Mouse (Mus musculus): ENCODE data around the gene Map2. TPM values are rescaled to one million over a fixed set of nuclear protein-coding genes. Genes with fewer than 3 reads are reported as not detected.

Gene Map2
- polyA plus RNA-seq, 1 experiment from 2014 or later, result 2.2 TPM

DNA sequence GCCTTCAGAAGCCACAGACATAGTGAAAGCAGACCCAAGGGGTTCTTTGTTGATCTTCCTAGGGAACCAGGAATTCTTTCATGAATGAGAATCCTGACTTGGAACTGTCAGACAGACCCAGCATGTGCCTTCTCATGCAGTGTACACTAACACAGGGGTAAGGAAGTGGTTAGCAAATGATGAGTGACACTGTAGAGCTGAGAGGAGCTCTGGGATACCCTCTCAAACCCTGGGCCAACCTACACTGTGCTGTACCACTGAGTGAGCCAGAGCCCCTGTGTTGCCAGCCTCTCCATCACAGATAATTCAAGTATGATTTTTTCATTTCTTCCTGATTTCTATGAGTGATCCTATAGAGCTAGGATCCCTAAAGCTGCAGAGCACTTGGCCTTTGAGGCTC is 255.9 kb downstream of the Map2 start:
- Histone ChIP-seq H3K4me1 (ENCODE audit: control insufficient read depth, low read depth, low read length) (no peaks in the 10 kb centered on the region), H3K4me2 (ENCODE audit: low read depth, low read length) (no peak overlapping the region), H3K27ac (ENCODE audit: low read length) (no peak overlapping the region), H3K36me3 (ENCODE audit: control insufficient read depth, insufficient read depth) (no peaks in the 10 kb centered on the region), H3K27me3 (ENCODE audit: control insufficient read depth, insufficient read depth, low read depth, low read length) (no peaks in the 10 kb centered on the region), H3K9me3 (replicated peaks; ENCODE audit: control insufficient read depth, low read length) (no peaks in the 10 kb centered on the region), H3K4me3 (ENCODE audit: low read depth, low read length) (no peak overlapping the region), H3K9ac (ENCODE audit: low read depth, low read length) (no peak overlapping the region)
- no peak for ATAC-seq (ENCODE audit: low read depth)

DNA sequence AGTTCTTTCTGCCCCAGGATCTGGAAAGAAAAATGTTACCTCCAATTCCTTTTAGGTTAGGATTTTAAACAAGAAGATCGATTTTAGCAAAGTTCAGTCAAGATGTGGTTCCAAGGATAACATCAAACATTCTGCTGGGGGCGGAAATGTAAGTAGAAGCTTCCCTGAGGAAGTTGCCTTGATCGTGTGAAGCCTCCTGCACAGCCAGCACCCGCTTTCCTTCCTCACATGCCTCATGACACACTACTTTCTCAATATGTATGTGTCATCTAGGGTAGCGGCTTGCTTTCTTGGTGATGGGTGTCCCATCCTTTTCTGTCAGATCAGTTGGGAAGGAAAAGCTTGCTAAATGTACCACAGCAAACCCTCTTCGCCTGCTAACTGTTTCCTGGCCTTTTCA is 256.4 kb downstream of the Map2 start:
- no peak overlapping the region for H3K9ac ChIP-seq (ENCODE audit: low read depth, low read length)
- H3K27me3 ChIP-seq (ENCODE audit: control insufficient read depth, insufficient read depth, low read depth, low read length), result no peaks in the 10 kb centered on the region
- WGBS (ENCODE audit: insufficient replicate concordance), result 51% methylated on average over 6 of the region's 6 CpGs
- no peak overlapping the region for H3K4me2 ChIP-seq (ENCODE audit: low read depth, low read length)
- H3K27ac ChIP-seq (ENCODE audit: low read length), result no peak overlapping the region
- no peaks in the 10 kb centered on the region for H3K4me1 ChIP-seq (ENCODE audit: control insufficient read depth, low read depth, low read length)
- H3K36me3 ChIP-seq (ENCODE audit: control insufficient read depth, insufficient read depth), result no peaks in the 10 kb centered on the region
- ATAC-seq (ENCODE audit: low read depth), result no peak
- H3K4me3 ChIP-seq (ENCODE audit: low read depth, low read length), result no peak overlapping the region
- no peaks in the 10 kb centered on the region for H3K9me3 ChIP-seq (replicated peaks; ENCODE audit: control insufficient read depth, low read length)

DNA sequence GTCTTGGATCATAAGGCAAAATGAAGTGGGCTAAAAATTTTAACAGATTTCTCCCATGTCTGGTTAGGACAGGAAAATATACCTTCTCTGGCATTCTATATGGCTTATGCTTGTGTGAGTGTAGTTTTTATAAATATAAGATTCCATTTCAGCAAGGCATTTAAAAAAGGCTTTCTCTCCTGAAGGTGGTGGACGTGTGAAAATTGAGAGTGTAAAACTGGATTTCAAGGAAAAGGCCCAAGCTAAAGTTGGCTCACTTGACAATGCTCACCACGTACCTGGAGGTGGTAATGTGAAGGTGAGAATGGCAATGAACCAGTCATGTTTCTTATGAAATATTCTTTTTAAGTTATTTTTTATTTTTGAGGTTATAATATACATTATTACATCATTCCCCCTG is 263.0 kb downstream of the Map2 start:
- Histone ChIP-seq H3K4me3 (ENCODE audit: low read depth, low read length) (no peak overlapping the region), H3K4me2 (ENCODE audit: low read depth, low read length) (no peak overlapping the region), H3K27me3 (ENCODE audit: control insufficient read depth, insufficient read depth, low read depth, low read length) (no peaks in the 10 kb centered on the region), H3K27ac (ENCODE audit: low read length) (no peak overlapping the region), H3K9me3 (replicated peaks; ENCODE audit: control insufficient read depth, low read length) (no peaks in the 10 kb centered on the region), H3K4me1 (ENCODE audit: control insufficient read depth, low read depth, low read length) (no peaks in the 10 kb centered on the region), H3K36me3 (ENCODE audit: control insufficient read depth, insufficient read depth) (no peaks in the 10 kb centered on the region), H3K9ac (ENCODE audit: low read depth, low read length) (no peak overlapping the region)
- WGBS (ENCODE audit: insufficient replicate concordance), result 41% methylated on average over 2 of the region's 2 CpGs
- ATAC-seq (ENCODE audit: low read depth), result no peak

DNA sequence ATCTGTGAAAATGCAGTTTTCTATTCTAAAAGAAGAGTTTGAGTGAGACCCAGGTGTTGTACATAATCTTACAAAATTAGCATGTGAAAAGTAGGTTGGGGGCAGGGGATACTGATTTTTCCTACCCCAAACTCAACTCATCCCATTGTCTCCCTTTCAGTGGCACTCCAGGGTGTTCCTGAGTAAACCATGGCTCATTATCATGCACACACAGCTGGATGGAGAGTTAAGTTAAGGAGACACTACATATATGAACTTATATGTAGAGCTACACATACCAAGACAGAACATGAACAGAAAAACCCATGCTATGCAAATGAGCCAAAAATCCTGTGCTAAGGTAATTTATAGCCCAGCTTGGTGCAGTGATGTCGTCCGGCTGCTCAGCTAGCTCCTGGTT is 267.8 kb downstream of the Map2 start:
- H3K4me3 ChIP-seq (ENCODE audit: low read depth, low read length), result no peak overlapping the region
- H3K27ac ChIP-seq (ENCODE audit: low read length), result no peak overlapping the region
- no peaks in the 10 kb centered on the region for H3K9me3 ChIP-seq (replicated peaks; ENCODE audit: control insufficient read depth, low read length)
- no peak overlapping the region for H3K4me2 ChIP-seq (ENCODE audit: low read depth, low read length)
- ATAC-seq (ENCODE audit: low read depth), result no peak
- H3K4me1 ChIP-seq (ENCODE audit: control insufficient read depth, low read depth, low read length), result no peaks in the 10 kb centered on the region
- 70% methylated on average over 2 of the region's 2 CpGs for WGBS (ENCODE audit: insufficient replicate concordance)
- no peaks in the 10 kb centered on the region for H3K27me3 ChIP-seq (ENCODE audit: control insufficient read depth, insufficient read depth, low read depth, low read length)
- no peak overlapping the region for H3K9ac ChIP-seq (ENCODE audit: low read depth, low read length)
- no peaks in the 10 kb centered on the region for H3K36me3 ChIP-seq (ENCODE audit: control insufficient read depth, insufficient read depth)

DNA sequence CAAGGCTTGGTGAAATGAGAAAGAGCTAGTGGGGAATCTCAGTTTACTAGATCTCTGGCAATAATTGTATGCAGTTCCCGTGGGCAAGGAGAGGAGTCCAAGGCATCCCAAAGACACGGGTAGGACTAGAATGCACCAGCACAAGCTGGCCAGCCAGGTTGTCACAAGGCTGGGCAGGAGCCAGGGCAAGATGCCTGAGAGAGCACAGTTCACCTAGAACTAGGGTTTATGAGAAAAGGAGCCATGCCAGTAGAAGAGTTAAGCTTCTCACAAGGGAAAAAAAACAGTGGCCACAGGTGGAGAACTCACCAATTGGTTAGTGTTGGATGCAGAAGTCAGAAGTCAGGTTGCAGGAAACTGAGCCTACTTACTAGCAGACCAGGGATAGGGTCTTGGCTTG is 274.4 kb downstream of the Map2 start:
- Histone ChIP-seq H3K4me1 (ENCODE audit: control insufficient read depth, low read depth, low read length) (no peaks in the 10 kb centered on the region), H3K27me3 (ENCODE audit: control insufficient read depth, insufficient read depth, low read depth, low read length) (no peaks in the 10 kb centered on the region), H3K36me3 (ENCODE audit: control insufficient read depth, insufficient read depth) (no peaks in the 10 kb centered on the region), H3K4me3 (ENCODE audit: low read depth, low read length) (no peak overlapping the region), H3K9ac (ENCODE audit: low read depth, low read length) (no peak overlapping the region), H3K27ac (ENCODE audit: low read length) (no peak overlapping the region), H3K9me3 (replicated peaks; ENCODE audit: control insufficient read depth, low read length) (no peaks in the 10 kb centered on the region), H3K4me2 (ENCODE audit: low read depth, low read length) (no peak overlapping the region)
- ATAC-seq (ENCODE audit: low read depth), result no peak
- WGBS (ENCODE audit: insufficient replicate concordance), result 53% methylated on average over 2 of the region's 2 CpGs

DNA sequence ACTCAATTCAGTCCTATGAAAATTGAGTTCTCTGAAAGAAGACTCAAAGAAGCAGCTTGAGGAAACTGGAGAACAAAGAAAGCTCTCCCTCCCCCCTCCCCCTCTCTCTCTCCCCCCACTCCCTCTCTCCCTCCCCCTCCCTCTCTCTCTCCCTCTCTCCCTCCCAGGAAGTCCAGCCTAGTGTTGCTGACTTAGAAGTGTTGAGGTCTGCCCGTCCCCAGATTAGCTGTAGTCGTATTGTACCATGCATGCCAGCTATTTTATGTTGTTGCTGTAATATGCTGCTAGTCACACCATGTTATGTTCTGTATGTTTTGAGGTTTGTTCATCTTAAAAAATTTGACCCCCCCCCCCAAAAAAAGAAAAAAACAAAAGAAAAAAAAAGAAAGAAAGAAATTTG is 281.5 kb downstream of the Map2 start:
- H3K27me3 ChIP-seq (ENCODE audit: control insufficient read depth, insufficient read depth, low read depth, low read length), result no peaks in the 10 kb centered on the region
- no peaks in the 10 kb centered on the region for H3K9me3 ChIP-seq (replicated peaks; ENCODE audit: control insufficient read depth, low read length)
- no peak overlapping the region for H3K4me2 ChIP-seq (ENCODE audit: low read depth, low read length)
- H3K4me1 ChIP-seq (ENCODE audit: control insufficient read depth, low read depth, low read length), result no peaks in the 10 kb centered on the region
- no peaks in the 10 kb centered on the region for H3K36me3 ChIP-seq (ENCODE audit: control insufficient read depth, insufficient read depth)
- no peak overlapping the region for H3K4me3 ChIP-seq (ENCODE audit: low read depth, low read length)
- WGBS (ENCODE audit: insufficient replicate concordance), result 27% methylated on average over 2 of the region's 2 CpGs
- ATAC-seq (ENCODE audit: low read depth), result no peak
- no peak overlapping the region for H3K27ac ChIP-seq (ENCODE audit: low read length)
- no peak overlapping the region for H3K9ac ChIP-seq (ENCODE audit: low read depth, low read length)

DNA sequence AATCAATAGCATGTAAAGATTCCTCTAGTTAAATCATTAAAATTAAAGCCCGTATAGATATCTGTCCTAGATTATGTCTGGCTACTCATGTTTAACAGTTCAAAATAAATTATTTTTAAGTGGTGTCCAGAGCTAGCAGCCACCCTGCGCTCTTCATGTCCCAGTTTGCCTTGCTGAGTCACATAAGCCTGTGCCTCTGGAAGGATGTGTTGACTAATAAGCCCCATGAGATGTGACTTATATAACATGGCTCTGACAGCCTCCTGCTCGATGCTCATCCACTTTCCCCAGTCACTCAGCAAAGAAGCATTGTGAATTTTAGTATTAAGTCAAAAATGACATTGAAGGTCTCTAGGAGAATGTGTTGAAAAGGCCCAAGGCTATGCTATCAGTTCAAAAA is 282.7 kb downstream of the Map2 start:
- Histone ChIP-seq H3K4me1 (ENCODE audit: control insufficient read depth, low read depth, low read length) (no peaks in the 10 kb centered on the region), H3K9ac (ENCODE audit: low read depth, low read length) (no peak overlapping the region), H3K9me3 (replicated peaks; ENCODE audit: control insufficient read depth, low read length) (no peaks in the 10 kb centered on the region), H3K27me3 (ENCODE audit: control insufficient read depth, insufficient read depth, low read depth, low read length) (no peaks in the 10 kb centered on the region), H3K4me2 (ENCODE audit: low read depth, low read length) (no peak overlapping the region), H3K27ac (ENCODE audit: low read length) (no peak overlapping the region), H3K36me3 (ENCODE audit: control insufficient read depth, insufficient read depth) (no peaks in the 10 kb centered on the region), H3K4me3 (ENCODE audit: low read depth, low read length) (no peak overlapping the region)
- WGBS (ENCODE audit: insufficient replicate concordance), result 52% methylated on average over 3 of the region's 3 CpGs
- no peak for ATAC-seq (ENCODE audit: low read depth)

DNA sequence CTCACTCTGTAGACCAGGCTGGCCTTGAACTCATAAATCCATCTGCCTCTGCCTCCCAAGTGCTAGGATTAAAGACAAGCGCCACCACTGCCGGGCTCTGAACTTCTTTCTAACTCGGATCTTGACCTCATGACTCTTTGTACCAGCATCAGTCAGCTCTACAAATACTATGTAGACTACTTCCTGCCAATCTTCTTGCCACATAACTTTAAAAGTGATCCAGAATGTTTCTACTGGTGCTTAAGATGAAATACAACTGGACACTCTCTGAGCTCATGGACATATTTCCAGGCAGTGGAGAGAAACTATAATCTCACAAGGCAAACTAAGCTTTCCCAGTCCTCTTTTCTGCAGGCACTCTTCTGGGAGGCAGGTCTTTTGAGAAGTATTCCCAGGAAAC is 284.3 kb downstream of the Map2 start:
- no peak for ATAC-seq (ENCODE audit: low read depth)
- Histone ChIP-seq H3K9me3 (replicated peaks; ENCODE audit: control insufficient read depth, low read length) (no peaks in the 10 kb centered on the region), H3K4me2 (ENCODE audit: low read depth, low read length) (no peak overlapping the region), H3K4me3 (ENCODE audit: low read depth, low read length) (no peak overlapping the region), H3K27me3 (ENCODE audit: control insufficient read depth, insufficient read depth, low read depth, low read length) (no peaks in the 10 kb centered on the region), H3K4me1 (ENCODE audit: control insufficient read depth, low read depth, low read length) (no peaks in the 10 kb centered on the region), H3K36me3 (ENCODE audit: control insufficient read depth, insufficient read depth) (no peaks in the 10 kb centered on the region), H3K27ac (ENCODE audit: low read length) (no peak overlapping the region), H3K9ac (ENCODE audit: low read depth, low read length) (no peak overlapping the region)
- WGBS (ENCODE audit: insufficient replicate concordance), result 60% methylated on average over 3 of the region's 3 CpGs

DNA sequence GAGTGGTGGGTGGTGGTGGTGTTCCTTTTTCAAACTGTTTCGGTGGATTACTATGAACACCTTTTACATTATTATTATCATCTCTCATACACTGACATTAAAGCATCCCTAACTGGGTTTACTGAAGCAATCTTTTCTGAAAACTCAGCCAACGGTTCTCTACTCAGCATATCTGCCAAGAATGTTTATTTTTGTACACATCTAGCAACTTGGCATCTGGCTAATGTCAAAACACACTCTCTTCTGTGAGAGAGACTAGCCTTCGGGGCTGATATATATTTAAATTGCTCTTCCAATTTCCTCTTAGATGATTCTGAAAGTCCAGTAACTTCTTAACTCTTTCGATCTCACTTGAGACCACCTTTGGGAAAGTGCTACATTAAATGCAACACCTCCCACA is 285.8 kb downstream of the Map2 start:
- H3K27me3 ChIP-seq (ENCODE audit: control insufficient read depth, insufficient read depth, low read depth, low read length), result no peaks in the 10 kb centered on the region
- H3K4me1 ChIP-seq (ENCODE audit: control insufficient read depth, low read depth, low read length), result no peaks in the 10 kb centered on the region
- no peak for ATAC-seq (ENCODE audit: low read depth)
- no peak overlapping the region for H3K27ac ChIP-seq (ENCODE audit: low read length)
- no peak overlapping the region for H3K9ac ChIP-seq (ENCODE audit: low read depth, low read length)
- no peak overlapping the region for H3K4me2 ChIP-seq (ENCODE audit: low read depth, low read length)
- no peaks in the 10 kb centered on the region for H3K9me3 ChIP-seq (replicated peaks; ENCODE audit: control insufficient read depth, low read length)
- H3K4me3 ChIP-seq (ENCODE audit: low read depth, low read length), result no peak overlapping the region
- H3K36me3 ChIP-seq (ENCODE audit: control insufficient read depth, insufficient read depth), result no peaks in the 10 kb centered on the region
- 63% methylated on average over 4 of the region's 4 CpGs for WGBS (ENCODE audit: insufficient replicate concordance)
